Mouse (Mus musculus): ENCODE results near the gene Ano9.

Ano9 gene

DNA sequence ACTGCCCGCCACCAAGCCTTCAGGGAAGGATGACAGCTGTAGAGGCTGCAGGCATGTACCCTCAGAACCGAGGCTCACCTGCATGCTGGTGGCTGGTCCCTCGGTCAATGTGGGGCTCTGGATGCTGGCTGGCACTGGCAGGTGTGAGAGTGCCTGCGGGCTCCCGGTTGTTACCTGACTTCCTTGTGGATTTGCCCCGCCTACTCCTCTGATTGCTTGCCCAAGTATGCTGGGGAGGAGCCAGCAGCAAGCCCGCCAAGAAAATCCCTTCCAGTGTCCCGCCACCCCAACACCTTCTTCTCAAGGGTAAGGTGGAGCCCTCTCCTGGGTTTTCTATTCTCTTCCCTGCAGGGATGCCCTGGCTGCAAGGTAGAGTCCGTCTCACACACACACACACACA, at the start of gene Ano9:
Ano9 (minus strand) TSS at position 171 of the 400 bp plus-strand sequence.
- no peak for DNase-seq

DNA sequence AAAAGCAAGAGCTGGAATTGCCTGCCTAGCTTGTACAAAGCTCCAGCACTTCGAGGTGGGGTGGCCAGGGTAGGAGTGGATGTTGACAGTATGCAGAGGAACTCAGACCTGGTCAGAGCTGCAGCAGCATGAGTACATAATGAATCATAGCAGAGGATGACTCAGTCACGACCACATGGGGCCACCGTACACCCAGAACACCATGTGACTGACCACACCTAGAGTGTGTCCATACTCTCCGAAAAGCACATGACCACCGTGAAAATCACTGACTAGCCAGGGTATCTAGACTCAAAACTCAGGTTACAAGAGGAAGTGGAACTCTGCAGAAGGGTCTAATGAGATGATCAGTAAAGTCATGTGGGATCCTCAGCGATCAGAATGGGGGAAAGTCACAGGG, 47.2 kb upstream of the Ano9 start:
- no peak for DNase-seq

DNA sequence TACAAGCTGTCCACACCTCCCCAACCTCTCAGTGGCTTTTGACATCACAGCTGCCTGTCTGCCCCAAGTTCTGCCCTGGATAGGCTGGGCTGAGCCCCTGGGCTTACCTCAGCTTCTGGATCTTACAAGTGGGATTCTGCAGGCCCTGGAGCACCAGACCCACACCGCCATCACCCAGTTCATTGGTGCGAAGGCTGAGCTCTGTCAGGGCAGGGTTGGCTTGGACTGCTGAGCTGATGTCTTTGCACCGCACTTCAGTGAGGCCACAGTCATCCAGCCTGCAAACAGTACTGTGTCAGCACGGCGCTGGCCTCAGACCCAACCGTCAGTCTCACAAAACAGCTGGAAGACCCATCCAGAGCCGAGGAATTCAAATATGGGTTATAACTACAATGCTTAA, 46.8 kb upstream of the Ano9 start:
- no peak for DNase-seq

DNA sequence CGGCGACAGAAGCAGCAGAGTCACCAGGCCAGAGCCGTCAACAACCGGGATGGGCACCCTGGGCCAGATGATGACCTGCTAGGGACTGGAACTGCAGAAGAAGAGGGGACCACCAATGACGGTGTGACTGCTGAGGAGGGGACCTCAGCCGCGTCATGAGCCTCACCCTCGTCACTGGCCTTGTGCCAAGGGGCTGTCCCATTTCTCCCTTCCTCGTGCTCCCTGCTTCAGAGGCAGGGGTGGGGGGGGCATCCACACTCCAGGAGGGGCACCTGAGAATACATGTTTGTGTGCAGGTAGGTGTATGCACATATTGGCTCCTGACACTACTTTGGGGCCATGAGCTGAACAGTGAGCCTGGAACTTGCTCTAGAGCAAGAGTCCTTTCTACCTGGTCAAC, 37.8 kb upstream of the Ano9 start:
- no peak for DNase-seq

DNA sequence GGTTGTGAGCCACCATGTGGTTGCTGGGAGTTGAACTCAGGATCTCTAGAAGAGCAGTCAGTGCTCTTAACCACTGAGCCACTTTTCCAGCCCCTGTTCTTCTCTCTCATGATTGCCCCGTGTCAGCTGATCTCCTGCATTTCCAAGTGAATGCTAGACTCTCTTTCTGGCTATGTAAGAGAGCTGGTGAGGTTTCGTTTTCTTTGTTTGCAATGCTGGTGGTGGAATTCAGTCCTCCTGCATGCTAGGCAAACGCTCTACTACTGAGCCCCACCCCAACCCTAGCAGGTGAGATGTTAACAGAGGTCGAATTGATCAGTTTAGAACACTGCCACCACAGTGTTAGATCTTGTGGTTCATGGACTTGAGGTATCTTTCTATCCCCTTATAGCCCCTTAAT, 31.0 kb upstream of the Ano9 start:
- DNase-seq: no peak

DNA sequence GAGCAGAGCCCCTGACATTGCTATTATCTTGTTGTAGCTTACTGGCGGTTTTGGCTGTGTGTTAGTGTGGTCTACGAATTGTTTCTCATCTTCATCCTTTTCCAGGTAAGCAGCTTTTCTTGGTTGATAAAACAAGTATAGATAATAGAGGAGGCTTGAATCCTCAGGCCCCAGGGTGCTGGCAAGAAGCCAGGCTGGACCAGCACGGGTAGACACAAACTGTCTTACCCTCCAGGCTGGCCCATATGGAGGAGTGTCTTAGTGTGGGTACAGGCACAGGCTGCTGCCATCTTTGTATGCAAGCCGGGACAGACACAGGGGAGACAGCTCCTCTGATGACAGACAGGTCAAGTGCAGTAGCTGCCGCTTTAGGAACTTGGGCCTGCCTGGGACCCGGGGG, 29.4 kb upstream of the Ano9 start:
- DNase-seq: no peak

DNA sequence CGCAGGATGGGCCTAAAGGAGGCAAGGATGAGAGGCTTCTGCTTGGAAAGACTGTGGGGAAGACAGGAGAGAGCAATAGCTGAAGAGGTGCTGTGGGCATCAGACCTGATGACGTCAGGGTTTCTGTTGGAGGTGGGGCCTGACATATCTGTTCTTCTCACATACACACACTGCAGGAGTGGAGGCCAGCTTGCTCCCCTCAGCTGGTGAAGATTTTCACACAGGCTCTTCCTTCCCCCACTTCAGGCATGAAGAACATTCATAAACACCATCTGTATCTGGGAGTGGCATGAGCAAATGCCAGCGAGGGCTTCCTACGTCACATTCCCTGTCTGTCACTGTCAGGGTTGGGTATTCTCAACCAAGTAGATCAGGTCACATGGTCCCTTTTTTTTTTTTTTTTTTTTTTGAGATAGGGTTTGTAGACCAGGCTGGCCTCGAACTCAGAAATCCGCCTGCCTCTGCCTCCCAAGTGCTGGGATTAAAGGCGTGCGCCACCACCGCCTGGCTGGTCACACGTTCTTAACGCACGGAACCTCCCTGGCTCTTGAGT, 28.5 kb upstream of the Ano9 start:
- DNase-seq: no peak

DNA sequence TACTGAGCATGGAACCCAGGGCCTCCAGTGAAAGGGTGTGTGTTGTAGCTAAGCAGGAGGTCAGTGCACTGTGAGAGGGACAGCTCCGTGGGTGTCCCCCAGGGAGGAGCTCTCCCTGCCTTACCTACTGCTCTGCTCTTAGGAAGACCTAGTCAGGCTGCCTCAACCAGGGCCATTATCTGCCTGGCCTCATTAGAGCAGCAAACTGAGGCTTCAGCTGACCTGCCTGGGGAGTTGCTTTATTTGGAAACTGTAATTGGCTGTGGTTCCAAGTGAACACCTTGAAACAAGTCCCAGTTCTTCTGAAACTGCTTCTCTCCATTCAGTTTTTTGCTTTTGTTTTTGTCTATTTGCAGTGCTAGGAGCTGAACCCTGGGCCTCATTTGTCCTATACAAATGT, 27.8 kb upstream of the Ano9 start:
- DNase-seq: no peak

DNA sequence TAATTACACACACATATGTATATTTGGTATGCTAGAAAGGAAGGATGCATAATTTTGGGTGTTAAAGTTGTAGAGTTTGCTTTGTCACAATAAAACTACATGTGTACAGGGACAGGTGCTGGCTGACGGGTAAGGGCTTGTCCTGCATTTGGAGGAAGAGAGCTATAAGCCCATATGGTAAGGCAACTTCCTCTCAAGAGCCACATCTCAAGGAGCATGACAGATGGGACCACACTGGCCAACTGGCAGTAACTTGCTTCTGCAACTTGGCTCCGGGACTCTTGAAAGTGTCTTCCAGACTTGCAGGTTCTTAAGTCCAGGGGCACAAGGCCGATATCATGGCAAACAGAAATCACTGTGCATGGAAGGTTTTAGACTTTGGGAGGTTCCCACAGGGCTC, 27.0 kb upstream of the Ano9 start:
- DNase-seq: no peak

DNA sequence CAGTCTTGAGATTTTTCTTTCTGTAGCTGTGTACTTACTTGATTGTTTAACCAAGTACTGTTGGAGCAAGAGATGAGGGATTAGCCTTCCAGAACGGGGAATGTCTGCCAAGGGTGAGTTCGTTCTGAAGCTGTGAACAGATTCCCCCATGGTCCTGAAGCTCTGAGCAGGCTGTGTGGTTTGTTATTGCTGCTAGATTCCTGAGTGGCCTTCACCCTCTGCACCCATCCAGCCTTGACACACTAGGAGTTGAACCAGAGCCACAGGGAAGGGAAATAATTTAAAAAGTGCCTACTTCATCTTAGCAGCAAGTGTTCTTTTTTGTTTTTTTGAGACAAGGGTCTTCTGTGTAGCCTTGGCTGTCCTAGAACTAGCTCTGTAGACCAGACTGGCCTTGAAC, 26.3 kb upstream of the Ano9 start:
- DNase-seq: no peak

DNA sequence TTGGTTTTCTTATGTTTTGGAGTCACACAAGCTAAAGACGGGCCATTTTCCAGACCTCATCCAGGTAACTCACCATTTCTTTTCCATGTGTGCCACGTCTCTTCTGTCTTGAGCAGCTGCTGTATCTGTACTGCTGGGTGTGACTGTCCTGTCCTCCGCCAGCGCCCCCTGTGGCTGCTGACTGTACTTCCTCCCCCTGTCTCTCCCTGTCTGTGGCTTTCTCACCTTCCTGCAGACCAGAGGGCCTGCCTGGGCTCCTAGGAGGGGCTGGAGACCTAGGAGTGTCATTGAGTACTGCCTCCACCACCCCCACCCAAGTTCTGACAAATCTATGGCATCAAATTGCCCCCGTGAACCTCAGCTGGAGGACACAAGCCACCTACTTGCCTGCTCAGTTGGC, 25.5 kb upstream of the Ano9 start:
- DNase-seq: peak; percentile 42

DNA sequence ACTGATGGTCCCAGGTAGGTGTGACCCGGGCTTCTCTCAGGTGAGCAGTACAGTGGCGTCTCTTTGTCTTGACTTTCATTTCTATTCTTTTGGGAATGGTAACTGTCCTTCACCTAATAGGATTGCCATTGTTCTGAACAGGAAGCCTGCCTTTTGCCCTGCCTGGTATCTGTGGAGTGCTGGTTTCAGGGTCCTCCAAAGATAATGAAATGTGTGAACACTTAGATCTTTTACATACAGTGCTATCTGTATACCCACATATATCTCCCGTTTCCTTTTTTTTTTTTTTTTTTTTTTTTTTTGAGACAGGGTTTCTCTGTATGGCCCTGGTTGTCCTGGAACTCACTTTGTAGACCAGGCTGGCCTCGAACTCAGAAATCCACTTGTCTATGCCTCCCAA, 23.7 kb upstream of the Ano9 start:
- DNase-seq: no peak

DNA sequence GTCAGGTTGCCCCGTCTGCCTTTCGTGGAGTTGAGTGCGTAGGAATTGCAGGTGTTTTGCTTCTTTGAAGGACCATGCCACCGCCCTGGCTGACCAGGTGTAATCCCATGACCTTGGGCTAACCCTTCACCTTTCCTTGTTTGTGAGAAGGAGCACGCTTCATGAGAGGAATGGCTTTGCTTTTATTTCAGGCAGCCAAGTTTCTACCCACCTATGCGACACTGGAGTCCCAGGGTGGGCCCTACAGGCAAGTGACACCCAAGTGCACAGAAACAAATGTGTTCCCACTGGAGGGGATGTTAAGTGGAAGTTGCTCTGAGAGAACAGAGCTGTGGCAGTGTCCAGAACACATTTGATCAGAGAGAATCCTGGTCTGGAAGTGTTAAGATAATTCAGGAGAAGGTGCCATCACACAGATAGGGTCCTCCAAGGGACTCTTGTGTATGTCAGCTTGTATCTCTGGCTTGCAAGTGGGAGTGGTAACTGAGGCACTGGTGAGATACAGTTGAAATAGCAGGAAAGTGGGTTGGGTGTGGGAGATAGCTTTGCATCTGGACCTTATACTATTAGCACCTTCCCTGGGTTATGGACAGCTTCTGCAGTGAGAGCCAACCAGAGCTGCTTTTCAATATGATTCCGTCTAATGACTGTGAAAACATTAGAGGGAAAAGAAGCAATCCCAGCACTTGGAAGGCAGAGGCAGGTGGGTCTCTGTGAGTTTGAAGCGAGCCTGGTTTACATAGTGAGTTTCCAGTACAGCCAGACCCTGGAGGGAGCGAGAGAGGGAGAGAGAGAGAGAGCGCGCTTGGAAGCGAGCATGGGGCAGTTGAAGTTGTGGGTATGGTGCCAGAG, 14.5 kb upstream of the Ano9 start:
- DNase-seq: no peak

DNA sequence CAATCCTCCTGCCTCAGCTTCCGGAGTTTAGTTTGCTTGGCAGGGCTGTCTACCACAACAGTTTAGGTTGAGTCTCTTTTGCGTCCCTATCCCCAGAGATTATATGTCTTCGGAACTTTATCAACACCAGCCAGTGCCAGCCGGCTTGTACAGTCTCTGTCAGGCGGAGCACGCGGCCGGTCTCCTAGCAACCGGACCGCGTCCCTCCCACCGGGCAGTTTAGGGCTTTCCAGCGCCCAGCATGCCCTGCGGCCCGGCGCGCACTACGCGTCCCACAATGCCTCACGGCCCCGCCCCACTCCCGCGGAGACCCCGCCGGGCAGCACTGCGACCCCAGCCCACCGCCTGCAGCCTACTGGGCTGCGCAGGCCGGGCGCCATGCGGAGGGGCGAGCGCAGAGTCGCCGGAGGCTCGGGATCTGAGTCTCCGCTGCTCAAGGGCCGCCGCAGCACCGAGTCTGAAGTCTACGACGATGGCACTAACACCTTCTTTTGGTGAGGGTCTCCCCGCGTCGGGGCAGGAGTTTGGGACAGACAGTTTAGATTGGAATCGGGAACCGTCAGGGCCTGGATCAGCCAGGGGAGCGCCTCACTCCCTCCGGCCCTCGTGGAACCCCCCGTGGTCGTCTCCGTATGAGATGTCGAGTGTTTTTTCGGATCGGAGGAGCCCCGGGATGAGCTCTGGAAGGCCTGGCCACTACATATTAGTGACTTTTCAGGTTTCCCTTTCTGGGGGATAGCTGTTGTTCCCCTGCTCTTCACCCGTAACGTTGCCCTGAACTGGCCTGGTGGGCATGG, 13.6 kb upstream of the Ano9 start:
- DNase-seq: peak; percentile 96

DNA sequence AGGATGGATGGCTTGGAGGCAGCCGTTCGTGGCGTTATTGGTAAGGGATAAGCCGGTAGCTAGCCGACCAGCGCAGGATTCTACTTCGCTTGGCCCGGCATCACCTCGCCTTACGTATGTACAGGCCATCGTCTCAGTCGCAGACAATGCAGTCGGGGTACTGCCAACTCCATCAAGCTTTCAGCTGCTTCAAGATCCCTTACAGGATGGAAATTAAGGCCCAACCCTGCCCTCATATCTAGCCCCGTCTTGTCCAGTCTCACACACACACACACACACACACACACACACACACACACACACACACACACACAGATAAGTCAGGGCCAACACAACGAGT, 5.9 kb upstream of the Ano9 start:
- DNase-seq: no peak

DNA sequence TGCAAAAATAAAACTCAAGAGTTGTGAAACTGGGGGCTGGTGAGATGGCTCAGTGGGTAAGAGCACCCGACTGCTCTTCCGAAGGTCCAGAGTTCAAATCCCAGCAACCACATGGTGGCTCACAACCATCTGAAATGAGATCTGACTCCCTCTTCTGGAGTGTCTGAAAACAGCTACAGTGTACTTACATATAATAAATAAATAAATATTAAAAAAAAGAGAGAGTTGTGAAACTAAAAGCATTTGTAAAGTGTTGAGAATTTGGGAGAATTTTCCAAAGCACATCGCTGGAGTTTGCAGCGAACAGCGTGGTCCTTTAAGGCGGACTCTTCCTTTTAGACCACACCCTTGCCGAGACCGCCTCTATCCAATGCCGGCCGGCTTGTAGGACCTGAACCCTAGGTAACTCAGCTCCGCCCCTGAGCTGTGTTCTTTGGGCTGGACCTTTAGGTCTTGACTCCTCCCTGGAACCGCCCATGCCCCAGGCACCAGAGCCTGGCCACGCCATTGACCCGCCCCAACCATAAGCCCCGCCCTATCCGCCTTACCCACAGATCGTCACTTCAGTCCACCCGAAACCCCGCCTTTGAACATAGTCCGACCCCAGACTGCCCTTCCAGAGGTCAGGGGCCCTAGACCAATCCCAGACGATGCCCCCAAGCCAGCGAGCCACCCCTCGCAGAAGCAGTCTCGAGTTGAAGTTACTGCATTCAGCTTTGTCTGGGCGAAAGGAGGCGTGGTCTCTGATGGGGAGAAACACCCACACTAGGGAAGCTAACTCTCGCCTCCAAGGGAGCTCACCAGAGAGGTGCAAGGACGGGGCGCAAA, 5.3 kb upstream of the Ano9 start:
- DNase-seq: peak; percentile 96

DNA sequence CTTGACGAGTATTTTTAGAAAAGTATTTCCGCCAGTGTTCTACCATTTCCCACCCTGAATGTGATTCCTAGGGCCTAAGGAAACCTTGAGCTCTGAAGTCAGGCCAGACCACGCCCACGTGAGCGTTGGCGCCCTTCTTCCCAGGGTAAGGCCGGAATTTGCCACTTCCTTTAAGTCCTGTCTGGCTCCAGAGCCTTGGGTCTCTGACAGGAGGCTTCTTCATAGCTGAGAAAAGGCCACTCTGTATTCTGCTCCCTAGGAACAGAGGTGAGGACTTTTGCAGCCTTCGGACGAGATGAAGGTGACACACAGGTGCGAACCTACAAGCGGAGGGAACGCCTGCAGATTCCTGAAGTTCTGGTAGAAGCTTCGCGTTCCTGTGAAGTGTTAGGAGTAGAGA, 4.6 kb upstream of the Ano9 start, which contains the start of gene Ptdss2:
Ptdss2 (plus strand) TSS at position 138 of the 400 bp plus-strand sequence.
- no peak for DNase-seq

DNA sequence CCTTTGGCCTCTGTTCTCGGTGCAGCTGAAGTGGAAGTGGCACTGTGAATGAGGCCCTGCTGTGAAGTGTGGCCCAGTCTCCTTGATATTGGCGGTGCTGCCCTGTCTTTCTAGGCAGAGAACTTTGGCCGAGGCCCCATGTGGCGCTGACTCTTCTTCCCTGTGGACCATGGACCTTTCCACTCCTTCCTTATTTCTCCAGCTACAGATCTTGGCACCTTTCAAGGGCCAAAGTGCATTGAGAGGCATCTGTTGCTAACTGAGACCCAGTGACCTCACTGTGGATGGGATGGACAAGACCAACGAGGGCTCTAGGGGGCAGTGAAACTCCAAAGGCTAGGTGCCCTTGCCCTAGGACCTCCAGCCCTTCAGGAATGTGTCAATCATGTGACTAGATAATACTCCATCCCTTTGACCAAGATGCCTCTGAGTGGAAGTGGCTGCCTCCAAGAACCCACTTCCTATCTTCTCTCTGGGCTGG, 3.5 kb upstream of the Ano9 start:
- no peak for DNase-seq

DNA sequence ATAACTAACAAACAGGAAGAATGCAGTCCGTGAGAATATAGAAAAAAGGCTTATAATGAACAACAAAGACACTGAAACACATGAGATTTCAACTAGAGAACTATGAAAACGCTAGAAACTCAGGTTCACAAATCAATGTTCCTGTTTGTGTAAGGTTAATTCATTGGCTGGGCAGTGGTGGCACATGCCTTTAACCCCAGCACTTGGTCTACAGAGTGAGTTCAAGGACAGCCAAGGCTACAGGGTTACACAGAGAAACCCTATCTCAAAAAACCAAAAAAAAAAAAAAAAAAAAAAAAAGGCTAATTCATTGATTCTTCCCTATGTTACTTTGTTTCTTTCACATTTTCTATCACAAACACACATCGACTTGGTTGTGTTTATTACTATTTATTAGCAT, 3.0 kb upstream of the Ano9 start:
- no peak for DNase-seq

DNA sequence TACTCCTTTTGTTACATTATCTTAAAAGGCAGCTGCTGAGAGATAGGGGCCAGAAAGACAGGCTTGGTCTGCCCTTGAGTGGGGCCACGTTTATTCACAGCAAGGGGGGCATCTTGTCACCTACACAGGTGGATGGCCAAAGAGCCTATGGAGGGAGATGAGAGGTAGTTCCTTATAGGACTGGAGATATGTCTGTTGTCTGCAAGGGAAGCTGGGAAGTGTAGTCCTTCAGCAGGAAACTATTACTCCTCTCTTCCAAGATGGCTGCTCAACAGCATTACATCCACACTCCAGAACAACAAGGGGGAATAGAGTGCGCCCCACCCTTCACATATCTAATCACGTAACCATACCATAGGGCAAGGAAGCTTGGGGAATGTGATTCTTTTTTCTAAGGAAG, 1.9 kb upstream of the Ano9 start:
- DNase-seq: no peak

DNA sequence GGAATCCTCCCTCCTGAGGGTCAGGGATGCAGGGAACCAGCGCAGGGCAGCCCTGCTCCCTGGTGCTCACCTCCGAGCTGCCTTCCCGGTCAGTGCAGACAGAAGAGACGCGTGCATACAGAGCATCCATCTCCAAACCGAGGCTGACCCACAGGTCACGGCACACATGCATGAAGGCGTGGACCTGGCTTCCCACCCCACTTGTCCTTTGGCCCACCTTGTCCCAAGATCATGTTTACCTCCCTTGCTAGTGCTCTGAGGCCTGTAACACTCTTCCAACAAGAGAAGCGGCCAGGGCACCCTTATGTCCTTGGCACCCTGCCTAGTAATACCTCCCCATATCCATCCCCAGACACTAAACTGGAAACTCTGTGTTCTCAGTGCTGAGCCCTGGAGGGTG, 1.7 kb downstream of the Ano9 start:
- DNase-seq: no peak

DNA sequence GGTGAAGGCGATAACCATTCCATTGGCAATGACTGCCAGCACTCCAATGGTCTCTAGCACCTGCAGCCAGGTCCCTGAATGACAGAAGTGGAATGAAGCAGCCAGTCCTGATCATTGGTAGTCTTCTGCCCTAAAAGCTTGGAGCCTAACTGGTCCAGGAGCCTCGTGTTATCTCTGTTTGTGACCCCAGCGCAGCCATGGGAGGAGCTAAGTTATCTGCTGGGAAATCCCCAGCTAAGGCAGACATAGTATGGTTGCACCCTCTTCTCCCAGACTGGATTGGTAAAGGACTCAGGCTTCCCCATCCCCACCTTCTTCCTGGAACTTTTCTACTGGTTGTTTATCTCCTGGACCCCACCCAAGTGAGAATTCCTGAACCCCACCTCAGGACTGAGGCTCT, 14.4 kb downstream of the Ano9 start:
- no peak for DNase-seq
